Mouse (Mus musculus): ENCODE results near the gene Cfap20. TPM values are rescaled to one million over a fixed set of nuclear protein-coding genes. Genes with fewer than 3 reads are reported as not detected.

Cfap20 gene
- polyA plus RNA-seq, 1 experiment = 65.9 TPM

- Histone ChIP-seq H3K36me3 (ENCODE audit: control insufficient read depth, insufficient read depth, low read length) (peaks cover 24% of the 10 kb centered on the region), H3K27ac (ENCODE audit: control insufficient read depth, insufficient read depth, low read length) (no peak overlapping the region), H3K4me1 (replicated peaks; ENCODE audit: control insufficient read depth, insufficient read depth, low read length) (no peaks in the 10 kb centered on the region), H3K27me3 (ENCODE audit: control insufficient read depth, insufficient read depth, low read length) (no peaks in the 10 kb centered on the region), H3K4me3 (ENCODE audit: control insufficient read depth, insufficient read depth, low read length) (no peak overlapping the region)
- DNase-seq = no peak
- TF ChIP-seq POLR2A (IDR thresholded peaks at IDR 0.05; ENCODE audit: control insufficient read depth, extremely low read depth, insufficient read depth, low read length, poor library complexity) = no peak
- no peak for TF ChIP-seq CTCF (IDR thresholded peaks at IDR 0.05; ENCODE audit: borderline replicate concordance, control insufficient read depth, extremely low read depth, insufficient read depth, low read length, poor library complexity)
- WGBS = 93% methylated on average over 7 of the region's 7 CpGs
Observed at GRCm38 (mm10) chr8:95447661-95448060, 13.0 kb upstream of the Cfap20 start.

DNA sequence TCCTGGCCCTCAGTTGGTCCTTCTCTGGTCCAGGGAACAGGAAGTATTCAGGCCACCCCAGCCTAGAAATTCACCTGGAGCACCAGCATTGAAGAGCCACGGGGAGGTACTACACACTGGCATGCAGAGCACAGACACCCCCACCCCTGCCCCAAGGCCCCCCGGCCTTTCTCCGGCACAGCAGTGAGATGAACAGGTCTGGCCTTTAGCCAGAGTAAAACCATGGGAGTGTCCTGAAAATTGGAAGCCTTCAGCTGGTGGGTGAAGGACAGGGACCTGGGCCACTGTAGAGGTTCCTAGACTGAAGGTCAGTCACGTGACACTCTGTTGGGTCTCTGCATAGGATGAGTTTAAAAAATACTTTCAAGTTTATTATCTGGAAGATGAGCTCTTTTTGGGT lies 10.4 kb upstream of the Cfap20 start:
- H3K4me1 ChIP-seq (replicated peaks; ENCODE audit: control insufficient read depth, insufficient read depth, low read length) = no peaks in the 10 kb centered on the region
- no peak for TF ChIP-seq CTCF (IDR thresholded peaks at IDR 0.05; ENCODE audit: borderline replicate concordance, control insufficient read depth, extremely low read depth, insufficient read depth, low read length, poor library complexity)
- no peak for TF ChIP-seq POLR2A (IDR thresholded peaks at IDR 0.05; ENCODE audit: control insufficient read depth, extremely low read depth, insufficient read depth, low read length, poor library complexity)
- no peak for DNase-seq
- WGBS = 96% methylated on average over 4 of the region's 4 CpGs
- H3K36me3 ChIP-seq (ENCODE audit: control insufficient read depth, insufficient read depth, low read length) = peaks cover 10% of the 10 kb centered on the region
- H3K4me3 ChIP-seq (ENCODE audit: control insufficient read depth, insufficient read depth, low read length) = no peak overlapping the region
- no peak overlapping the region for H3K27ac ChIP-seq (ENCODE audit: control insufficient read depth, insufficient read depth, low read length)
- no peaks in the 10 kb centered on the region for H3K27me3 ChIP-seq (ENCODE audit: control insufficient read depth, insufficient read depth, low read length)

DNA sequence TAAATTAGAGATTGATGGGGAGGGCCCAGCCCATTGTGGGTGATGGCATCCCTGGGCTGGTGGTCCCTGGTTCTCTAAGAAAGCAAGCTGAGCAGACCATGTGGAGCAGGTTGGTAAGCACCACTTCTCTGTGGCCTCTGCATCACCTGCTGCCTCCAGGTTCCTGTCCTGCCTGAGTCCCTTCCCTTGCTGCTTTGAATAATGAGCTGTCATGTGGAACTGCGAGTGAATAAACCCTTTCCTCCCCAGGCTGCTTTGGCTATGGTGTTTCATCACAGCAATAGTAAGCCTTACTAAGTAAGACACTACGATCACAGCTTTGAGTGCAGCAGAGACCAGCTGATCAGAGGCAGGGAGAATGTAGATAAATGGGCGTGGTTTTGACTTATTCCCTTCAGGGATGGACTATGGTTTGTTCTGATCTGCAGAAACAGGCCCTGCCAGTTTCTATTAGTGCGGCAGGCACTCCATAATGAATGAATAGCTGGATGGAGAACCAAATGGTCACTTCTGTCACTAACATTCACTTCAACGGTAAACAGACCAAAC lies 6.9 kb upstream of the Cfap20 start:
- WGBS = 87% methylated on average over 5 of the region's 5 CpGs

DNA sequence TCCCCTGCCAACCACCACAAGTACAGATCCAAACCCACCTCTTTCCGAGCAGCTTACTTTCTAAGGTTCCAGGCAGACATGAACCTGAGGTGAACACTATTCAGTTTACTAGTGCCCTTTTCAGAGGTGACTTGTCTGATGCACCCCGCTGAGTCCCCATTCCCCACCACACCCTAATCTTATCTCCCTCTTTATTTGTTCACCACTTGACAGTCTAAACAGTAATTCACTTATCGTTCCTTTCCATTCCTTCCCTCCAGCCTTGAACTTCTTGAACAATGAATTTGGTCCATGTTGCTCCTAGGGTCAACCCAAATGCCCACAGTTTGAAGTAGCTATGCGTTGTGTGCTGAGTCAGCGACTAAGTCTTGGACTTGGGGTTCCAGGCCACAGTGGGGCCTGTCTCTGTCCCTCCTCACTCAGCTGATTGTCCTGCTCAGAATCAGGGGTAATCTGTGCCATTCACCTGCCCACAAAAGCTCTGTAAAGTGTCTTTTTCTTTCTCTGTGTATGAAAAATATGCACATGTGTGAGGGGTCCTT lies 5.6 kb upstream of the Cfap20 start:
- DNase-seq = no peak

More for the DNA sequence above, 6.9 kb upstream of the Cfap20 start:
- no peak for DNase-seq
- Histone ChIP-seq H3K36me3 (ENCODE audit: control insufficient read depth, insufficient read depth, low read length) (no peaks in the 10 kb centered on the region), H3K27ac (ENCODE audit: control insufficient read depth, insufficient read depth, low read length) (no peak overlapping the region), H3K4me1 (replicated peaks; ENCODE audit: control insufficient read depth, insufficient read depth, low read length) (no peaks in the 10 kb centered on the region), H3K4me3 (ENCODE audit: control insufficient read depth, insufficient read depth, low read length) (no peak overlapping the region), H3K27me3 (ENCODE audit: control insufficient read depth, insufficient read depth, low read length) (no peaks in the 10 kb centered on the region)
- TF ChIP-seq CTCF (IDR thresholded peaks at IDR 0.05; ENCODE audit: borderline replicate concordance, control insufficient read depth, extremely low read depth, insufficient read depth, low read length, poor library complexity) (no peak), POLR2A (IDR thresholded peaks at IDR 0.05; ENCODE audit: control insufficient read depth, extremely low read depth, insufficient read depth, low read length, poor library complexity) (no peak)

DNA sequence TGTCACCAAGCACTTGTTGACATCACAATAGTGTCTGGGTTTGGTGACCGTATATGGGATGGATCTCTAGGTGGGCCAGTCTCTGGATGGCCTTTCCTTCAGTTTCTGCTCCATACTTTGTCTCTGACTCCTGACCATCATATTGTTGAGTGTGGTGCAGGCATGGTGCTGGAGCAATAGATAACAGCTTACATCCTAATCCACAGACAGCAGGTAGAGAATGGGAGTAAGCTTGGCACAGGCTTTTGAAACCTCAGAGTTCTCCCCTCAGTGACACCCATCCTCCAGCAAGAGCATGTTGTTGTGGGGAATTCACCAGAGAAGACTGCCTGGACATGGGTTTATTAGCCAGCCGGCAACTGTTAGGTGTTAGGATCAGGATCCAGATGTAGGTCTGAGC lies 4.8 kb upstream of the Cfap20 start:
- Histone ChIP-seq H3K27me3 (ENCODE audit: control insufficient read depth, insufficient read depth, low read length) (no peaks in the 10 kb centered on the region), H3K4me1 (replicated peaks; ENCODE audit: control insufficient read depth, insufficient read depth, low read length) (no peaks in the 10 kb centered on the region), H3K4me3 (ENCODE audit: control insufficient read depth, insufficient read depth, low read length) (no peak overlapping the region), H3K36me3 (ENCODE audit: control insufficient read depth, insufficient read depth, low read length) (no peaks in the 10 kb centered on the region), H3K27ac (ENCODE audit: control insufficient read depth, insufficient read depth, low read length) (no peak overlapping the region)
- no peak for DNase-seq
- no peak for TF ChIP-seq CTCF (IDR thresholded peaks at IDR 0.05; ENCODE audit: borderline replicate concordance, control insufficient read depth, extremely low read depth, insufficient read depth, low read length, poor library complexity)
- no peak for TF ChIP-seq POLR2A (IDR thresholded peaks at IDR 0.05; ENCODE audit: control insufficient read depth, extremely low read depth, insufficient read depth, low read length, poor library complexity)
- WGBS = 100% methylated on average over 2 of the region's 2 CpGs

More for the DNA sequence above, 5.6 kb upstream of the Cfap20 start:
- Histone ChIP-seq H3K27me3 (ENCODE audit: control insufficient read depth, insufficient read depth, low read length) (no peaks in the 10 kb centered on the region), H3K4me3 (ENCODE audit: control insufficient read depth, insufficient read depth, low read length) (no peak overlapping the region), H3K36me3 (ENCODE audit: control insufficient read depth, insufficient read depth, low read length) (no peaks in the 10 kb centered on the region), H3K27ac (ENCODE audit: control insufficient read depth, insufficient read depth, low read length) (no peak overlapping the region), H3K4me1 (replicated peaks; ENCODE audit: control insufficient read depth, insufficient read depth, low read length) (no peaks in the 10 kb centered on the region)
- WGBS = 96% methylated on average over 5 of the region's 5 CpGs
- TF ChIP-seq POLR2A (IDR thresholded peaks at IDR 0.05; ENCODE audit: control insufficient read depth, extremely low read depth, insufficient read depth, low read length, poor library complexity) (no peak), CTCF (IDR thresholded peaks at IDR 0.05; ENCODE audit: borderline replicate concordance, control insufficient read depth, extremely low read depth, insufficient read depth, low read length, poor library complexity) (no peak)

GRCm38 (mm10) chr8:95437341-95437992 lies 2.8 kb upstream of the Cfap20 start:
- TF ChIP-seq CTCF (IDR thresholded peaks at IDR 0.05; ENCODE audit: borderline replicate concordance, control insufficient read depth, extremely low read depth, insufficient read depth, low read length, poor library complexity) (no peak), POLR2A (IDR thresholded peaks at IDR 0.05; ENCODE audit: control insufficient read depth, extremely low read depth, insufficient read depth, low read length, poor library complexity) (no peak)
- H3K36me3 ChIP-seq (ENCODE audit: control insufficient read depth, insufficient read depth, low read length) = no peaks in the 10 kb centered on the region
- no peak overlapping the region for H3K27ac ChIP-seq (ENCODE audit: control insufficient read depth, insufficient read depth, low read length)
- DNase-seq = no peak
- H3K4me3 ChIP-seq (ENCODE audit: control insufficient read depth, insufficient read depth, low read length) = no peak overlapping the region
- 40% methylated on average over 5 of the region's 5 CpGs for WGBS
- H3K27me3 ChIP-seq (ENCODE audit: control insufficient read depth, insufficient read depth, low read length) = no peaks in the 10 kb centered on the region
- peaks cover 9% of the 10 kb centered on the region for H3K4me1 ChIP-seq (replicated peaks; ENCODE audit: control insufficient read depth, insufficient read depth, low read length)

Data from thymus, adult 2 months (tissue).